Mouse (Mus musculus) small intestine, adult 10 weeks (tissue): ENCODE data around the gene Gm7792. TPM values are rescaled to one million over a fixed set of nuclear protein-coding genes. Genes with fewer than 3 reads are reported as not detected.

ENCODE experiments used
- polyA plus RNA-seq: library from polyadenylated mRNA; stranded (reverse); fragments of 350-450 nt; fragmentation: Illumina TruSeq; extraction: RNeasy Lipid Tissue Mini Kit (QIAGEN cat#74804); gene quantifications from one replicate; pipeline ENCODE4 v1.2.3, GENCODE M21; 2014; ENCODE audit warnings: low replicate concordance

The Gm7792 gene
- polyA plus RNA-seq = not detected

DNA sequence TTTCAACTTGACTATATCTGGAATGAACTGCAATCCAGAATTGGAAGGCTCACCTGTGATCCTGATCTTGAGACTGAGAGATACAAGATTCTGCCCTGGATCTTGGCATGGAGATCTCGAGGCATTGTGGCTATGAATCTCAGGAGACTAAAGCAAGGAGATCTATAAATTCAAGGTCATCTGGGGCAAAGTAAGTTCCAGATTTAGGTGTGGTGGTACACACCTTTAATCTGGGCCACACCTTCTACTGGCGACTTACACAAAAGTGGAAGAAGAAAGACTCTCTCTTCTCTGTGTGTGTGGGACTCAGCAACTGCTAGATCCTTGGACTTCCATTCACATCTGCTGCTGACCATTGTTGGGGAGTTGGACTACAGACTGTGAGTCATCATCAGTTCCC is at the start of gene Gm7792:
Gene Gm7792, plus strand, starts transcription at position 301 of the 400 bp plus-strand sequence.

Other genes with a start within 250 kb of the Gm7792 start
- gene C87414, start 172.2 kb upstream of the Gm7792 start, polyA plus RNA-seq = 7.4 TPM
- not detected for gene Gm16429, start 85.3 kb downstream of the Gm7792 start, polyA plus RNA-seq
- not detected for gene BC061212, start 226.8 kb downstream of the Gm7792 start, polyA plus RNA-seq
- gene Gm6351, start 232.6 kb downstream of the Gm7792 start, polyA plus RNA-seq = not detected